Mouse (Mus musculus) embryo, embryonic 9.5 days (tissue): ENCODE data around the gene Vapb.
A peak's percentile ranks its signal among the peaks of the same experiment; 100 is the strongest.

ENCODE experiments used
- DNase-seq: peaks from one replicate; pipeline ENCODE4 v3.0.0-alpha.2; 2017; ENCODE audit errors: extremely low spot score

Gene Vapb

GRCm38 (mm10) chr2:173738232-173738631 is 921 bp downstream of the Vapb start:
- DNase-seq: no peak

DNA sequence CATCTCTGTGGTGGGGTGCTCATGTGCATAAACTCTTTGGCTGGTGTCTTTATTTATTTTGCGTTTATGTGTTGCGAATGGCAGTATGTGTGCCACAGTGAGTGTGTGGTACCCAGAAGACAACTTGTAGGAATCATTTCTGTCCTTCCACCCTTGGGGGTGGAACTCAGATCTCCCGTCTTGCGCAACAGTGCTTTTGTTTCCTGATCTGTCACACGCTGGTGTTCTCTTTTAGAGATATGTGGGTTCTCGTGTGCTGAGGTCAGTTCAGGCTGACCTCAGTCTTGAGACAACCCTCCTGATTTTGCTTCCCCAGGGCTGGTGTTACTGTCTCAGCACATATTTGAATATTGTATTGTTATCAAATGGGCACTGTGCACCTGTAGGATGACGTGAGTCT is 1.8 kb downstream of the Vapb start:
- no peak for DNase-seq

DNA sequence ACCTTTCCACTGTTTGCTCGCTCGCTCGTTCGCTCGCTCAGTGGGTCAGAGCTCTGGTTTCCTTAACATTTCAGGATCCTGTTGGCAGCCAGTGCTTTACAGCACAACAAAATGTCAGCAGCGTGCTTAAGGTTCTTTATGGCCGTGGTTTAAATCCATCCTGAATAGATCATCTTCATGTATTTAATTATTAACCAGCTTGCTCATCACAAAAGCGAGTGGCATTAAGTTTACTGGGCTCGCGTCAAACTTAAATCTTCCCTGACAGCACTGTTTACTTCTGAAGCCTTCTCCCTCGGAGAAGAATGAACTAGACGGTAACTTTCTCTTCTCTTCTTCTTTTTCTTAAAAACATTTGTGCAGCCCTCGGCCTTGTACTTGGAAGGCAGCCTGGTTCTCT is 4.8 kb downstream of the Vapb start:
- DNase-seq: no peak

GRCm38 (mm10) chr2:173742744-173743143 is 5.4 kb downstream of the Vapb start:
- DNase-seq: no peak

GRCm38 (mm10) chr2:173744070-173744815 is 6.9 kb downstream of the Vapb start:
- DNase-seq: no peak

GRCm38 (mm10) chr2:173748961-173749659 is 11.8 kb downstream of the Vapb start:
- DNase-seq: no peak

DNA sequence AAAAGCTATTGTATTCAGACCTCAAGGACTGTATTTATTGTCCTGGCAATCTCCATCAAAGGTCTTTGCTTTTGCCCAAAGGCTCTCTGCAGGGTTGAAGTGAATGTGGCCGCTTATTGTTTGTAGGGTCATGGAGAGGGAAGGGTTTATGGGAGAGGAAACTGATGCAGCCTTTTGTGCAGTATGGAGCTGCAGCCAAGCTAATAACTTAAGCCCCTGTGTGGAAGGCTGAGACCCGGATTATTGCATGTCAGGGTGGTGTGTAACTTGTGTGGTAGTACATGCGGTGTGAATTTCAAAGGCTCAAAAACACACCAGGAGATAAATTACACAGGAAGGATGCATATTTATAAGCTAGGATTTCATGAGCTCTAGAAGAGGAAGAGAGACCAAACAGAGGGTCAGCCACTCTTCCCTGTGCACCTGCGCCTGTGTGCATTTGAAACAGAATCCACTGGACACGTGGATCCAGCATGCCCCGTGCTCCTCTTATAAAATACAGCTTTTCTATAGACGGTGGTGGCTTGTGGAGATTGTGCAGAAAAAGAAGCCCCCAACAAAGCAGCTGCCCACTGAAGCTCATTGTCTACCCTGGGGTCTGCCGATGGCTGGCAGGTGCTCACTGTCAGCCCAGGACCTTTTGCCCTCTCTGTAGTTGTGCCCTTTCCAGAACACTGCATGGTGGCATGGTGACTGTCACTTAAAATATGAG is 18.3 kb downstream of the Vapb start:
- DNase-seq: no peak

- no peak for DNase-seq
These were observed 20.4 kb downstream of the Vapb start for GRCm38 (mm10) chr2:173757624-173758155.

- DNase-seq: no peak
These were observed 23.3 kb downstream of the Vapb start for GRCm38 (mm10) chr2:173760607-173761006.

- DNase-seq: no peak
These were observed 27.3 kb downstream of the Vapb start for GRCm38 (mm10) chr2:173764629-173765028.

- no peak for DNase-seq
These were observed 30.8 kb downstream of the Vapb start for GRCm38 (mm10) chr2:173767959-173768595.

DNA sequence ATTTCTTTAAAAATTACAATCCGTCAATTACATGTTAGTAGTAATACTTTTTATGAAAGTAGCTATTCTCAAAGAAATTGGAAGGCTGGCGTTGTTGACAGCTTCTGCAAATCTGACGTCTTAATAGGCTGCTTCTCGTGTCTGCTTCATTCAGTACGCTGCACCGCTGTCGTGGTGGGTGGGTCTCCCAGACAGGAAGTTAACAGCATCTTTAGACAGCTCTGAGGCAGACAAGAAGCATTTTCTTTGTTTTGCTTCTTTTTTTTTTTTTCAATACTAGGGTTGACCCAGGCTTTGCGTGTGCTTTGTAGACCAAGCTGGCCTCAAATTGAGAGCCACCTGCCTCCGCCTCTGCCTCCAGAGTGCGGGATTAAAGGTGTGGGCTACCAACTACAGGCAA is 31.9 kb downstream of the Vapb start:
- DNase-seq: no peak

DNA sequence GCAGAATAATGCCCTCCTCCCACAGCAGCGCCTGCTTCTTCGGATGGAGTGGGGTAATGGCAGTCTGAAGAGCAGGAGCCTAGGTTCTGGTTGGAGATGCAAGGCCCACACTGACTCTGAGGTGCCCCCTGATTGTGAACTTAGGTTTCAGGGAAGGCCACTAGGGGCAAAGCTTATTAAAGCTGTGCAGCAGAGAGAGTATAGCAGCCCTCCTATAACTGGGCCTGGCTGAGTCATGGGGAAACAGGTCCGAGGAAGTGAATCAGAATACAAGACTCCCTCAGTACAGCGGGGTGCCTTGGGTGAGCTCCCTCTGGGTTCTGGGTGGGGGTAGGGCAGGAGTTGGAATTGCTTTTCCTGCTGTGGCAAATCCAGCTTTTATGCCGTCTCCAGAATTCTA is 33.3 kb downstream of the Vapb start:
- no peak for DNase-seq

DNA sequence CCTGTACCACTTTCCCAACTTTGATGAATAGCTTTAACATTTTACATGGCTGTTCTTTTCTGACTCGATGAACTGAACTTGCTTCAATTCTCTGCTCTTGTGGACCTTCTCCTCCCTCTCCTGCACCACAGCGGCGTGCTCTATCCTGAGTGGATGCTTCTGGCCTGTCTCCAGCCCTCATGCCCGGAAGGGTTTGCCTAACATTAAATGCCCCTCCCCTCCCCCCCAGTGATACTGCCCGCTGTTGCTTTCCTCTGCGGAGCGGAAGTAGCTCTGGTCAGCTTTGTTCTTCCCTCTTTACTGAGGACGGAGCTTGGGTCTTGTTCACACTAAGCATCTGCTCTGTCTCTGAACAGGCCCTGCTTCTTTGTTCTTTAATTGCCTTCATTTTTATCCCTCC is 34.4 kb downstream of the Vapb start:
- no peak for DNase-seq

- no peak for DNase-seq
These were observed 38.2 kb downstream of the Vapb start for GRCm38 (mm10) chr2:173775556-173775955.

DNA sequence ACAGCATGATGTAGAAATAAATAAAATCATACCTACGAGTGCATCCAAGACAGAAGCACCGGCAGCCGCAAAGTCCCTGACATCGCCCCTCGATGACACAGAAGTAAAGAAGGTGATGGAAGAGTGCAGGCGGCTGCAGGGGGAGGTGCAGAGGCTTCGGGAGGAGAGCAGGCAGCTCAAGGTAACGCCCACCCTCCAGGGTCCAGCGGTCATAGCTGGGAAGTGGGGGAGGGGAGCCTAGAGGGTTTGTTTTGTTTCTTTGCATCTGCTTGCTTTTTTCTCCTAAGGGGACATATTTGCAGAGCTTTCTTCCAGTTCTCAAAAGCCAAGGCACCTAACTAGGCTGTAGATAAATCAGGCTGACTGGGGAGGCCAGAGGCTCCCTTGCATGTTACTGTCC is 38.8 kb downstream of the Vapb start:
- peak; percentile 60 for DNase-seq

DNA sequence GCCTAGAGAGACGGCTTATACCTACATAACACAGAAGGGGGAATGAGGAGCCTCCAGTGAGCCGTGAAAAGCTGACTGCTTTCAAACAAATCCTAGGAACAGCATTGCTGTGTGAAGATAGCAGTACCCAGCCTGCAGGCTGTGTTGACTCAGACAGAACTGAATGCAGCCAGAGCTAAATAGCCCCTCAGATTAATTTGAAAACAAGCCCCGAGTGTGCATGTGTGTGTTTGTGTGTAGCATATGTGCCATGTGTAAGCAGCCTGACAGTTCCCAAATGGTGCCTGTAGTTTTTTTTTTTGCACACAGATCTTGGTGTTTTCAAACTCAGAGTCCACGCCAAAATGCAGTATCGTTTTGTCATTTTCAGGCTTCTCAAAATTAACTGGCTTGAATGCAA is 43.6 kb downstream of the Vapb start:
- DNase-seq: no peak

GRCm38 (mm10) chr2:173784366-173784765 is 47.1 kb downstream of the Vapb start:
- no peak for DNase-seq

GRCm38 (mm10) chr2:173784884-173785283 is 47.6 kb downstream of the Vapb start:
- DNase-seq: no peak

DNA sequence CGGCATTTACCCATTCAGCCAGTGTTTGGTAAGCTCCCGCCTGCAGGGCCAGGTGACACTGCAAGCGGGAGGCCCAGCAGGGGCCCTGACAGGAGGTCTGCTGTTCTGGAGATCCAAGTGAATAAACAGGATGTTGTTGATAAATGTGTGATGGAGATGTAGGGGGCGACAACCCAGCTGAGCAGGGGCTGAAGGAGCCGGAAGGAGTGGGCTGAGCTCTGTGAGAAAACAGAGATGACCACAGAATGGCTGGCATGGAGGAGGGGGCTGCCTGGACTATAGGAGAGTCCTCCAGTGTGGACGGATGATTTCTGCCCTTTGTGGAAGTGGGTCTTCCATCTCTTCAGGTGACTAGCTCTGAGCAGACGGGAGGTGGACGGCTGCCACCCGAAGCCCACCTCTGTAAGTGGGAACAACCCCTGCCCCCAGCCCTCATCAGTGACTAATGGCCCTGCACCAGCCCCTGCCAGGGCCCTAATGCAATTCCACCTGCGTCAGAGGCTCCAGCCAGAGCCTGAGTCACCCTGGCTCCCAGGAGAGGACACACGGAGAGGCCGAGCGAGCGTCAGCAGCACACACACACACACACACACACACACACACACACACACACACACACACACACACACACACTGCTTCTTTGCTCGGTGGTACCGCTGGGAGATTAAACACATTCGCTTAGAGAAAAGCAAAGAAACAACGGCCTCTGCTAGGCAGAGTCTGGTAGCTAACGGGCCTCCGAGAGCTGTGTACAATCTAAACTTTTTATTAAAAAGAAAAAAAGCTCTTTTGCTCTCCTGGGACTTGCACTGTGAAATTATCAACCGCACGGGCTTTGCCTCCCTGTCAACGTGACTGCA is 52.9 kb downstream of the Vapb start:
- DNase-seq: peak; percentile 45
